Mouse (Mus musculus): ENCODE data around the gene Setd5. TPM values are rescaled to one million over a fixed set of nuclear protein-coding genes. Genes with fewer than 3 reads are reported as not detected.

Gene Setd5
- polyA plus RNA-seq, 1 experiment = 15.2 TPM

- H3K36me3 ChIP-seq (replicated peaks; ENCODE audit: low read length) = no peaks in the 10 kb centered on the region
- H3K27me3 ChIP-seq (replicated peaks) = peaks cover 32% of the 10 kb centered on the region
- no peak overlapping the region for H3K4me3 ChIP-seq (replicated peaks)
- H3K9me3 ChIP-seq = peaks cover 21% of the 10 kb centered on the region
- peaks cover 16% of the 10 kb centered on the region for H3K4me1 ChIP-seq
- TF ChIP-seq GATA1 (IDR thresholded peaks at IDR 0.05; ENCODE audit: borderline replicate concordance, low read length) (no peak), FLI1 (IDR thresholded peaks at IDR 0.05; ENCODE audit: low read length) (no peak)
Observed at GRCm38 (mm10) chr6:113176613-113177012, 99.4 kb downstream of the Setd5 start.

- no peaks in the 10 kb centered on the region; the same call in 1 of the 2 replicates for H3K4me1 ChIP-seq
- H3K27me3 ChIP-seq (replicated peaks) = peaks cover 37% of the 10 kb centered on the region
- no peak overlapping the region for H3K4me3 ChIP-seq (replicated peaks)
- H3K9me3 ChIP-seq = peaks cover 21% of the 10 kb centered on the region
- TF ChIP-seq GATA1 (IDR thresholded peaks at IDR 0.05; ENCODE audit: borderline replicate concordance, low read length) (no peak), FLI1 (IDR thresholded peaks at IDR 0.05; ENCODE audit: low read length) (no peak)
- no peaks in the 10 kb centered on the region for H3K36me3 ChIP-seq (replicated peaks; ENCODE audit: low read length)
Observed at GRCm38 (mm10) chr6:113178286-113179194, 101.4 kb downstream of the Setd5 start.

- H3K4me1 ChIP-seq = no peaks in the 10 kb centered on the region
- H3K4me3 ChIP-seq (replicated peaks) = no peak overlapping the region
- no peak for TF ChIP-seq FLI1 (IDR thresholded peaks at IDR 0.05; ENCODE audit: low read length)
- TF ChIP-seq GATA1 (IDR thresholded peaks at IDR 0.05; ENCODE audit: borderline replicate concordance, low read length) = no peak
- H3K36me3 ChIP-seq (replicated peaks; ENCODE audit: low read length) = no peaks in the 10 kb centered on the region
- H3K27me3 ChIP-seq (replicated peaks) = peaks cover 41% of the 10 kb centered on the region
- peaks cover 21% of the 10 kb centered on the region for H3K9me3 ChIP-seq
Observed at GRCm38 (mm10) chr6:113179195-113179733, 102.1 kb downstream of the Setd5 start.

- peaks cover 53% of the 10 kb centered on the region for H3K27me3 ChIP-seq (replicated peaks)
- no peak for TF ChIP-seq GATA1 (IDR thresholded peaks at IDR 0.05; ENCODE audit: borderline replicate concordance, low read length)
- TF ChIP-seq FLI1 (IDR thresholded peaks at IDR 0.05; ENCODE audit: low read length) = no peak
- H3K4me1 ChIP-seq = no peaks in the 10 kb centered on the region
- H3K36me3 ChIP-seq (replicated peaks; ENCODE audit: low read length) = no peaks in the 10 kb centered on the region
- no peaks in the 10 kb centered on the region for H3K9me3 ChIP-seq
- H3K4me3 ChIP-seq (replicated peaks) = no peak overlapping the region
Observed at GRCm38 (mm10) chr6:113184163-113184562, 107.0 kb downstream of the Setd5 start.

- Histone ChIP-seq H3K36me3 (replicated peaks; ENCODE audit: low read length) (no peaks in the 10 kb centered on the region), H3K4me3 (replicated peaks) (no peak overlapping the region), H3K4me1 (no peaks in the 10 kb centered on the region), H3K27me3 (replicated peaks) (peaks cover 50% of the 10 kb centered on the region), H3K9me3 (no peaks in the 10 kb centered on the region)
- TF ChIP-seq GATA1 (IDR thresholded peaks at IDR 0.05; ENCODE audit: borderline replicate concordance, low read length) (no peak), FLI1 (IDR thresholded peaks at IDR 0.05; ENCODE audit: low read length) (no peak)
Observed at GRCm38 (mm10) chr6:113184866-113185525, 107.8 kb downstream of the Setd5 start.

- Histone ChIP-seq H3K9me3 (peaks cover 4% of the 10 kb centered on the region), H3K27me3 (replicated peaks) (peaks cover 75% of the 10 kb centered on the region)
Observed at GRCm38 (mm10) chr6:113193765-113194460, 116.7 kb downstream of the Setd5 start.

GRCm38 (mm10) chr6:113194517-113194840, 117.3 kb downstream of the Setd5 start:
- H3K4me3 ChIP-seq (replicated peaks) = no peak overlapping the region
- H3K4me1 ChIP-seq = peaks cover 17% of the 10 kb centered on the region
- H3K36me3 ChIP-seq (replicated peaks; ENCODE audit: low read length) = no peaks in the 10 kb centered on the region
- no peak for TF ChIP-seq GATA1 (IDR thresholded peaks at IDR 0.05; ENCODE audit: borderline replicate concordance, low read length)
- TF ChIP-seq FLI1 (IDR thresholded peaks at IDR 0.05; ENCODE audit: low read length) = no peak
- peaks cover 72% of the 10 kb centered on the region for H3K27me3 ChIP-seq (replicated peaks)
- peaks cover 4% of the 10 kb centered on the region for H3K9me3 ChIP-seq

More at GRCm38 (mm10) chr6:113193765-113194460, 116.7 kb downstream of the Setd5 start:
- peak overlapping the region; percentile 59 for H3K4me3 ChIP-seq (replicated peaks)
- peaks cover 17% of the 10 kb centered on the region for H3K4me1 ChIP-seq
- H3K36me3 ChIP-seq (replicated peaks; ENCODE audit: low read length) = no peaks in the 10 kb centered on the region
- TF ChIP-seq GATA1 (IDR thresholded peaks at IDR 0.05; ENCODE audit: borderline replicate concordance, low read length) (no peak), FLI1 (IDR thresholded peaks at IDR 0.05; ENCODE audit: low read length) (no peak)

- Histone ChIP-seq H3K4me1 (peaks cover 17% of the 10 kb centered on the region), H3K27me3 (replicated peaks) (peaks cover 70% of the 10 kb centered on the region), H3K9me3 (peaks cover 4% of the 10 kb centered on the region), H3K4me3 (replicated peaks) (peak within 1 kb of the TSS; percentile 88), H3K36me3 (replicated peaks; ENCODE audit: low read length) (no peaks in the 10 kb centered on the region)
- TF ChIP-seq GATA1 (IDR thresholded peaks at IDR 0.05; ENCODE audit: borderline replicate concordance, low read length) (no peak), FLI1 (IDR thresholded peaks at IDR 0.05; ENCODE audit: low read length) (no peak)
Observed at GRCm38 (mm10) chr6:113194841-113195595, 117.9 kb downstream of the Setd5 start, which contains the start of gene Lhfpl4. Gene Lhfpl4, minus strand, starts transcription at chr6:113195384.

GRCm38 (mm10) chr6:113195596-113195992, 118.4 kb downstream of the Setd5 start:
- TF ChIP-seq FLI1 (IDR thresholded peaks at IDR 0.05; ENCODE audit: low read length) (no peak), GATA1 (IDR thresholded peaks at IDR 0.05; ENCODE audit: borderline replicate concordance, low read length) (no peak)
- Histone ChIP-seq H3K27me3 (replicated peaks) (peaks cover 67% of the 10 kb centered on the region), H3K4me1 (peaks cover 17% of the 10 kb centered on the region), H3K4me3 (replicated peaks) (no peak overlapping the region), H3K36me3 (replicated peaks; ENCODE audit: low read length) (no peaks in the 10 kb centered on the region), H3K9me3 (peaks cover 4% of the 10 kb centered on the region)

Other genes with a start within 250 kb of the Setd5 start
- 8.3 and 10.8 TPM in 2 replicates for gene Srgap3, start 130.1 kb upstream of the Setd5 start, polyA plus RNA-seq (2012; ENCODE audit: insufficient read depth, low replicate concordance)
- gene Thumpd3, start 31.1 kb upstream of the Setd5 start, polyA plus RNA-seq (2012; ENCODE audit: insufficient read depth, low replicate concordance) = 5.0 TPM in 1 of 2 replicates, not detected in the other
- not detected in 2 replicates for gene Lhfpl4, start 118.0 kb downstream of the Setd5 start, polyA plus RNA-seq (2012; ENCODE audit: insufficient read depth, low replicate concordance)
- 479 and 605 TPM in 2 replicates for gene Mtmr14, start 160.5 kb downstream of the Setd5 start, polyA plus RNA-seq (2012; ENCODE audit: insufficient read depth, low replicate concordance)
- 0.43 and 2.3 TPM in 2 replicates for gene Cpne9, start 204.9 kb downstream of the Setd5 start, polyA plus RNA-seq (2012; ENCODE audit: insufficient read depth, low replicate concordance)
- 10.2 and 16.6 TPM in 2 replicates for gene Brpf1, start 229.8 kb downstream of the Setd5 start, polyA plus RNA-seq (2012; ENCODE audit: insufficient read depth, low replicate concordance)
- gene Ogg1, start 249.6 kb downstream of the Setd5 start, polyA plus RNA-seq (2012; ENCODE audit: insufficient read depth, low replicate concordance) = 13.9 and 21.9 TPM in 2 replicates